Mouse (Mus musculus) kidney, adult 8-10 months (tissue): ENCODE measurements around the gene Grasp.

Source experiments
- DNase-seq, 2 experiments: peaks; one replicate each; pipeline ENCODE4 v3.0.0; 2022

The Grasp gene

DNA sequence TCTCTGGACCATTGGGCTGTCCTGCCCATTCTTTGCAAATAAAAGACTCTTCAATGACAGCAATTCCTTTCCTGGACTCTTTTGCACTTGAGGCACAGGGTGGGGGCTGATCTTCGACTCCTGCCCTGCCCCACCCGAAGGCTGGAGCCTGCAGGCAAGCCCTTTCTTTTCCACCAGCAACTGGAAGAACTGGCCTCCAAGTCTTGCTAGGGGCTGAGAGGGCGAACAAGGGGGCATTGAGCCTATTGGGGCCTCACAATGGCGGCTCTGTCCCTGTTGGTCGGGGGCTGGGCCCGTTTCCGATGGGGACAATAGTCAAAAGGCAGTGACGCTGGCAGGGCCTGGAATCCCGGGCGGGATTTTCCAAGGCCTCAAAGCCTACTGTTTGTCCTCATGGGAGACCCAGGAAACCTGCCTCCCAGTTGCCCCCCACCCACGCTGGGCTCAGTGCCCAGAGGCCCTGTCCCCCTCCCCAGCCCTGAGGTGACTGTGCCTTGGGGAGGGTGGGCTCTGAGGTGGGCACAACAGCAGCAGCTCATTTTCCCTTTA is 53.4 kb downstream of the Grasp start:
- no peak for DNase-seq

DNA sequence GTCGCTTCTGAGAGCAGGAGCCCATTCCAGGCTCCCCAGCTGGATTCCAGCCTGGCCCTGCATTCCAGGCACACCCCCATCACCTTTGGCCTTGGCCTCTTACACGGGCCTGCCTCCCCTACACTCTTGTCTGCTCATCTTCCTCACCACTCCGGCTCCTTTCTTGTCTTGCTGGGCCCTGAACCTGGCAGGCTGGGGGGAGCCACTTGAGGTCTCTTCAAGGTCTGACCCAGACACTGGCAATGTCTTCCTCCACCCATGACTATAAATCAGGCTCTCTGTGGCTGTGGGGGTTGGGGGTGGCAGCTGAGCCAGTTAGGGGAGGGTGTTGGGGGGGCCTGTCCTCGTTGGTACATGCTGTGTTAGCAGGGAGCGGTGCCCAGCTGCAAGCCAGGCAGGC is 54.6 kb downstream of the Grasp start:
- DNase-seq, result no peak

DNA sequence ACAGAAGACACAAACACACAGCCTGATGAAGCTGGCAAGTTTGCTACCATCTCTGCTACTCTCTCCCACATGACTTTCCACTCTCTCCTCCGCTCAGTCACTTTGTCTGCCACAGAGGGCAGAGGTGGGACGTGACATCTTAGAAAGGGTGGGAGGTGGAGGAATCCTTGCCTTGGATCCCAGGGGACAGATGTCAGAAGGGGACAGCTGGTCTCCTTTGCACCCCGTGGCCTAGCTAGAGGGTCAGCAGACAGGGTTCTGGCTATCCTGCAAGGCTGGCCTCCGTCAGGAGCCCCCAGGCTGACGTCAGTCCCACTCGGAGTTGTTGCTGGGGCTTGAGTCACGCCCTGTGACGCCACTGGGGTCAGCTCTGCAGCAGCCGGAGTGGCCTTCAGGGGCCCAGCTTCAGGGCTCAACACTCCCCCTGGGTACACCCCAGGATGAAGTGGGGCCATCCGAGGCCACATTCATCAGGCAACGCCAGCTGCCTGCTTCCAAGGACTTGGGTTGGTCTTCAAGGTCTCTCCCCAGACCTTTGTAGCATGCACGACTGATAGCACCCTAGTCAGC is 55.5 kb downstream of the Grasp start:
- DNase-seq, result no peak
